Mouse (Mus musculus): ENCODE results near the gene 9530002B09Rik.

Gene 9530002B09Rik

GRCm38 (mm10) chr4:122688975-122689374 lies at the start of gene 9530002B09Rik:
Gene 9530002B09Rik (plus strand): TSS chr4:122689275.
- DNase-seq (ENCODE audit: low read depth, low spot score): no peak

Data from telencephalon, adult 2 months (tissue).